Mouse (Mus musculus): Measurements from ENCODE around the gene Tlx1.

DNA sequence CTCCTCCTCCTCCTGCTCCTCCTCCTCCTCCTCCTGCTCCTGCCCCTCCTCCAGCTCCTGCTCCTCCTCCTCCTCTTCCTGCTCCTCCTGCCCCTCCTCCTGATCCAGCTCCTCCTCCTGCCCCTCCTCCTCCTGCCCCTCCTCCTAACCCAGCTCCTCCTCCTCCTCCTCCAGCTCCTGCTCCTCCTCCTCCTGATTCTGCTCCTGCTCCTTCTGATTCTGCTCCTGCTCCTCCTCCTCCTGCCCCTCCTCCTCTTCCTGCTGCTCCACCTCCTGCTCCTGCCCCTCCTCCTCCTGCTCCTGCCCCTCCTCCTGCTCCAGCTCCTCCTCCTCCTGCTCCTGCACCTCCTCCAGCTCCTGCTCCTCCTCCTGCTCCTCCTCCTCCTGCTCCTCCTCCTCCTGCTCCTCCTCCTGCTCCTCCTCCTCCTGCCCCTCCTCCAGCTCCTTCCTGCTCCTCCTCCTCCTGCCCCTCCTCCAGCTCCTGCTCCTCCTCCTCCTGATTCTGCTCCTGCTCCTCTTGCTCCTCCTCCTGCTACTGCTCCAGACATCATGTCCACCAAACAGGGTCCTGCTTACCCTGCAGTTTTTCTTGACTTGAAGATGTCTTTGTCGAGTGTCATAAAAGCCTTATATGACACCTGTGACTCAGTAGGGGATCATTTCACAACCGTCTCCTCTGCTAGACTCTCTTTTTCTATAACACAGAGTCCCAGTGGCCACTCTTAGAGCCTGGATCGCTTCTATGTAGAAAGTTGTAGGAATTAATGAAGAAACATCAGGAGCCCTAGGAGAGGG, 55.0 kb downstream of the Tlx1 start:
- TF ChIP-seq CTCF (IDR thresholded peaks at IDR 0.05; ENCODE audit: borderline replicate concordance, insufficient read depth, low read length) = no peak
- TF ChIP-seq POLR2A (IDR thresholded peaks at IDR 0.05; ENCODE audit: low read depth, low read length) = no peak

All from embryonic fibroblast, embryonic 13.5 days (primary cell).